Mouse (Mus musculus) E14TG2a.4 (cell line): ENCODE data around the gene Tmem56.

Source experiments
- CTCF ChIP-seq: conservative IDR thresholded peaks from 2 replicates; pipeline ENCODE4 v1.5.1; 2014; ENCODE audit warnings: low read length
- NANOG ChIP-seq: IDR thresholded peaks from 2 replicates; pipeline ENCODE4 v1.6.1; 2014; ENCODE audit warnings: borderline replicate concordance, low read length, mixed read lengths
- POU5F1 ChIP-seq: IDR thresholded peaks from 2 replicates; pipeline ENCODE4 v1.6.1; 2014; ENCODE audit warnings: low read length, borderline replicate concordance

DNA sequence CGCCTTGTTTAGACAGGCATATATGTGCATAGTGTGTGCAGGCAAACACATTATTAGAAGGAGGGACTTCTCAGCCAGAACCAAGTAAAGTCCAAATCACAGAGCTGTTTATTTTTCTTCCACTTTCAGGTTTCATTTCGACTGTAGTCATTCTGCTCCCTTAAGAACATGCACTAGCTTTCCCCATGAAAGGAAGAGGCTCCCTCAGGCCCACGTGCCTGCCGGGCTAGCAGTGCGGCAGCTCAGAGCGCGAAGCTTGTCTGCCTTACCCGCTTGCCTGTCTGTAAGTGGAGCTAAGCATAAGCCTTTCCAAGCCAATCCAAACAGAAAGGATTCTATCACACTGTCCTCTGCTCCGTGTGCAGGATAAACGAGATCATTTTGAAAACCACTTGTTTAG, 46.7 kb upstream of the Tmem56 start:
- TF ChIP-seq CTCF, result no peak
- no peak for TF ChIP-seq NANOG
- TF ChIP-seq POU5F1, result no peak
